Mouse (Mus musculus) cerebellum, postnatal 10 days (tissue): ENCODE measurements around the gene Cacng8.
"Not testable (repeated sequence)": the region's sequence is repeated elsewhere in the genome, so short reads cannot be mapped to it uniquely, and the experiment has no call there.

Source experiments
- DNase-seq, 2 experiments: peaks; one replicate each; pipeline ENCODE4 v3.0.0; 2021; ENCODE audit warnings: mixed read lengths in 2 of 2

The Cacng8 gene

DNA sequence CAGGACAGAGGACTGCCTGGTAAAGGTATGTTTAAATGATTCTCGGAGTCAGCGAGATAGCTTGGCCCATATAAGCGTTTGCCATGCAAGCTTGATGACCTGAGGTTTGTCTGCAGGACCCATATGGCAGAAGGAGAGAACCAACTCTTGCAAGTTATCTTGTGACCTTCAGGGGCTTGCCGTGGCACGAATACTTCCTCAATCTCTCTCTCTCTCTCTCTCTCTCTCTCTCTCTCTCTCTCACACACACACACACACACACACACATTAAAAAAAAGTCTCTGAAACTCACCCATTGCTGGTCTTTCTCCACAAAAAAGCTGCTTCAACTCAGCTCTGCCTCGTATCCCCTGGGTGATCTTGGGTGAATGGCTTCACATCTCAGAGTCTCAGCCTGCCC lies 1.6 kb upstream of the Cacng8 start:
- DNase-seq: no peak

DNA sequence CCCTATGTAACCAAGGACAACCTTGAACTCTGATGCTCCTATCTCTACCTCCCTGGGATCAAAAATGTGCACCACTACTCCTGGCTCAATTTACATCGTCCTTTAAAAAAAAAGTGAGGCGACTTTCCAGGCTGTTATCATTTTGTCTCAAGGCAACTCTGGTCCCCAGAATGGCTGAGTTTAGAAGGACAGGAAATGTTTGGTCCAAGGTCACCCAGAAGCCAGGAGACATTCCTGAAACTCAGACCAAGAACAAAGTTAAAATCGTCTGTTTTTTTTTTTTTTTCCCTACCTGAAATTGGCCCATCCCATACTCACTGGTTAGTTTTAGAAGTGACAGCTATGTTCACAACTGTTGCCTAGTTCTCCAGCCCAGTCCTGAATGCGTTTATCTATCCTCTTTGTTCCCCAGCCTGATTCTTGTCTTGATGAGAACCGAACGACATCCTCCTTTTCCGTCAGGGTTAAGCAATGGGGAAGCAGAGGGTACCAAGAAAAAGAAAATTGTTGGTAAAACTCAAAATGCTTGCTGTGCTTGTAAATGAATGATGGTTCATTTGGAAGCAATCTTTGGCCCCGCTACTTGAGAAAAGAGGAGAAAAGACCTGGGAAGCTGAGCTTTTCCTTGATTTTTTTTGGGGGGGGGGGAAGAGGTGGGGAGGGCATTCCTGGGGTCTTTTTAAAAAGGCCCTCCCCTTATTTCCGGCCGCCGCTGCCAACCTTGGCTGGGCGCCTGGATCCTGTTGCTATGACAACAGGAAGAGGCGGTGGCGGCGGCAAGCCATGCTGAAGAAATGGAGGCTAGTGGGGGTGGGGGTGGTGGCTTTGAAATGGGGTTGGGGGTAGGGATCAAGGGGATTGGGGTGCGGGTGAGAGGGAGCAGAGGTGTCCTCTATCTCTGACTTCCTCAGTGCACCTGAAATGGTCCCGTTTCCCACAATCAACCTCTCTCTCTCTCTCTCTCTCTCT lies 755 bp upstream of the Cacng8 start:
- DNase-seq: peak; percentile 95 to 96

DNA sequence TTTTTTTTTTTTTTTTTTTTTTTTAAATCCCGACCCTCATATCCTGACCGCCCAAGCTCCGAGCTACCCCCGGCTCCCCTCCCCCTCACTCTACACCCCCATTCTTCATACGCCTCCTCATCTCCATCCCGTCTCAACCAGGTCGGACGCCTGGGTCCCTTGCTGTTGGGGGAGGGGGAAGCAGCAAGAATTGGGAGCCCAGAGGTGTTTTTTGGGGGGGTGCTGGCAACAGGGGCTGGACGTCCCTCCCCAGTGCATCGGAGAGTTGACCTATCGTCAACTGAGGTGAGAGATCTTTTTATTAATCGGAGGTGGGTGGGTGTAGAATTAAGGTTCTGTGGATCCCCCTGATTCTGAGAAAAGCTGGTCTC lies 583 bp downstream of the Cacng8 start:
- peak; percentile 58 to 65 for DNase-seq

DNA sequence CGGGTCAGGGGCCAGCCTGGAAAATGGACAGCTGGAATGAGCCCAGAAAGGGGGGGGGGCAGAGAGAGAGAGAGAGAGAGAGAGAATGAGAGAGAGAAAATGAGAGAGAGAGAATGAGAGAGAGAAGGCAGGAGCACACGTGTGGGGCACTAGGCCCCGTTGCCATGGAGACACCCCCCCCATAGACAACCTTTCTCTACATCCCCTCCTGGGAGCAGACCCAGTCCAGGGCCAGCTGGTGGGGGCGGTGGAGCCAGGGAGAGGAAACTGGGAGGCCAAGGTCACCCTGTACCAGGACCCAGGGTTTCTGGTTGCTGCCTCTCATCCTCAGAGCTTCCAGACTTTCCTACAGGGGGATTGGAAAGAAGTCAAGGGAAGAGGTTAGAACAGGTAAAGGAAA lies 1.3 kb downstream of the Cacng8 start:
- peak; percentile 80 to 85 for DNase-seq

DNA sequence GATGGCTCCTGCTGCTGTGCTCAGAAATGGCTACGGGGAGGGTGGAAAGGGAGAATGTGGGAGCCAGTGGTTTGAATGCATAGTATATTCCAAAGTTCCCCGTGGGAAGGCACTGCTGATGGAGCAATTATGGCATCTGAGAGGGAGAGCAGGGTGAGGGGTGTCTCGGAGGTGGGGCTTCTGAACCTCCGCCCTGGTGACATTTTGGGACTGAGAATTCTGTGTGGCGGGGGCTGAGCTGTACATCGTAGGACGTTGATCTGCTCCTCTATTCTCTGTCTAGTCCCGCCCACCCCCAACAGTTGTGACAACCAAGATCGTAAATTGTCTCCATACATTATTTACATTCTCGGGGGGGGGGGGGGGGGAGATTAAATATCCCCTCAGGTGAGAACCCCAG lies 6.9 kb downstream of the Cacng8 start:
- no peak for DNase-seq

DNA sequence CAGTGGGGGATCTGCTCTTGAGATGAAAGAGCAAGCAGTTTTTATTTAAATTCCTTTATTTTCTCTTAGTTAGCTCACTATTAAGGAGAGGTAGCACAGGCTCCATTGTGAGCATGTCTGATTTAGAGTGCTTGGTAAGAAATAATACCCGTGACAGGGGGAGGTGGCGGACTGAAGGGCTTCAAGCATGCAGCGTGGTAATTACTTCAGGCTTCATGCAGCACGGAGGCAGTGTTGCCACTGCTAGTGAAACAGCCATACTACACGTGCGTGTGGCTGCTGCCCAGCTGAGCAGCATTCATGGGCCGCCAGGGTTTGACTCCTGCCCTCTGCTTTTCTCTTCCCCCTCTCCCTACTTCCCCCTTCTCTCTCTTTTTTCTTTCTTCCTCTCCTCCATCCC lies 7.3 kb downstream of the Cacng8 start:
- DNase-seq: no peak

DNA sequence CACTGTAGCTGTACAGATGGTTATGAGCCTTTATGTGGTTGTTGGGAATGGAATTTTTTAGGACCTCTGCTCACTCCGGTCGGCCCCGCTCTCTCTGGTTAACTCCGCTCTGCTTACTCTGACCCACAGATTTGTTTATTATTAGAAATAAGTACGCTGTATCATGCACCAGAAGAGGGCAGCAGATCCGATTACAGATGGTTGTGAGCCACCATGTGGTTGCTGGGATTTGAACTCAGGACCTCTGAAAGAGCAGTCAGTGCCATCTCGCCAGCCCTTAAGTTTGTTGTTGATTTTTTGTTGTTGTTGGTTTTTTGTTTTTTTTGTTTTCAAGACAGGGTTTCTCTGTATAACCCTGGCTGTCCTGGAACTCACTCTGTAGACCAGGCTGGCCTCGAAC lies 7.9 kb downstream of the Cacng8 start:
- DNase-seq: not testable (repeated sequence)

DNA sequence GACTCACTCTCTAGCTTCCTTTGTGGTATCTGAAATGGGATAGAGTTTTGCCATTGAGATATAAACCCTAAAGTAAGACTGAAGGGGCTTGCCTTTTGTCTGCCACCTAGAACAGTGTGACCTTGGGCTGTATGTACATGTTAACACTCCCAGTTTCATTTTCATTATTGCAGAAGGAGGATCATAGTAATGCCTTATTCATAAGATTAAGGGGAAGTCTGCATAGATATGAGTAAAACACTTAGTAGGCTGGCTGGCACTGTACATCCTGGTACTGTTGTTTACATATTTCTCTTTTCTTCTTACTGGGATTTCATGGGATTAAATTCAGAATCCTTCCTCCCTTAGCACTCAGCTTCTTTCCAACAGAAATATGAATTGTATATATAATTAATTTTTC lies 9.5 kb downstream of the Cacng8 start:
- no peak for DNase-seq

DNA sequence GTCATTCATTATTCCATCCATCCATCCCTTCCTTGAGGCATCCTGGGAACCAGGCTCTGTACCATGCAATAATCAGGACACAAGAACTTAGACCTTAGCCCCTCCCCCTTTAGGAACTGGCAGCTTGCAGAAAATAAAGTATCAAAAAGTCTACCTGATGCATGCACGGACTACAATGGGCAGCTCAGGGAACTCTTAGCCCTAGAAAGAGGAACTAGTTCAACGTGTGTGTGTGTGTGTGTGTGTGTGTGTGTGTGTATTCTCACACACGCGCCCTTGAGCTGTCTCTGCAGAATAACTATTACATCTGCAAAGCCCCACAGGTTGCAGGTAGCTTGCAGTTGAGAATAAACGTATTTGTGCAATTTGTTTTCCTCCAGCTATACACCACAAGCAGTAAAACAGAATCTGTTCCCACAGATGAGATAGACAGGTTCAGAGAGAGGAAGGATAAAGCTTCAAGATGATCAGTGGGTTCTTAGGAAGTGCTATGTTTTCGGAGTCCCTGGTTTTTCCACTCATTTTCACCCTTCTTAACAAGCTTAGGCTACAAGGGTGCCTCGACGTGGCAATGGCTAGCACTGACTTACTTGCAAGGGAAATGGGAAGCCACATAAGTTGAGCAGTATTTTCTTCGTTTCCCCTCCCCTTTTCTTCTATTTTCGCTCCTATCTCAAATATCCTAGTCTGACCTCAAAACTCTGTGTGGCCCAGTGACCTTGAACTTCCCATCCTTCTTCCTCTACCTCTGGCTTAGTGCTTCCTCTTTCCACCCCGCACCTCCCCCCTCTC lies 19.4 kb downstream of the Cacng8 start:
- DNase-seq: no peak

DNA sequence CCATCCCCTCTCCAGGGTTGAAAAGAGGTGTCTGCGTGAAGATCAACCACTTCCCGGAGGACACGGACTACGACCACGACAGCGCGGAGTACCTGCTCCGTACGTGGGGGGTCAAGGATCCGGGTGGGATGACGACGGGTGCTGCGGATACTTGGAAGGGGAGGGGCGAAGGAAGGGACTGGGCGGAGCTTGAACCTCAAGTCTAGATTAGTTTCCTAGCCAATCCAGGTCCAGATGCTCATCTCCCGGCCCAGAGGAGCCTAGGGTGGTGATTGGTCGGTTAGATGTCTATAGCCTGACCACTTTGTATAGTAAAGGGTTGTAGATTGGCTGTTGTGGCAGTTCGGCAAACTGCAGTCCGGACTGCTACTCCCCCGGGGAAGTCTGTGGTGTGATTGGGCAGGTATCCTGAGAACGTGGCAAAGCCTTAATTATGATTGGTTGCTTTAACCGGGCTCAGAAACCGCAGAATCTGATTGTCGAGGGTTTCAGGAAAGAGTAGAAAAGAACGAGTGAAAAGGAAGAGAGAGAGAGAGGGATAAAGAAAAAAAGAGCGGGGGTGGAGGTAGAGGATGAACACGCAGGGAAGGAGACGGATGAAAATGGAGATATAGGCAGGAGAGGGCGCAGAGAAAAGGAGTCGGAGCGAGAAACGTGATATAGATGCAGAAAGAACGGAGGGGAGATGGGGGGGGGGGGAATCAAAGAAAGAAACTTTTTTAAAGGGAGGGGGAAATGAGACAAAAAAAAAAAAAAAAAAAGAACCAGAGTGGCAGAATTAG lies 20.9 kb downstream of the Cacng8 start:
- DNase-seq: peak; percentile 77 to 79

DNA sequence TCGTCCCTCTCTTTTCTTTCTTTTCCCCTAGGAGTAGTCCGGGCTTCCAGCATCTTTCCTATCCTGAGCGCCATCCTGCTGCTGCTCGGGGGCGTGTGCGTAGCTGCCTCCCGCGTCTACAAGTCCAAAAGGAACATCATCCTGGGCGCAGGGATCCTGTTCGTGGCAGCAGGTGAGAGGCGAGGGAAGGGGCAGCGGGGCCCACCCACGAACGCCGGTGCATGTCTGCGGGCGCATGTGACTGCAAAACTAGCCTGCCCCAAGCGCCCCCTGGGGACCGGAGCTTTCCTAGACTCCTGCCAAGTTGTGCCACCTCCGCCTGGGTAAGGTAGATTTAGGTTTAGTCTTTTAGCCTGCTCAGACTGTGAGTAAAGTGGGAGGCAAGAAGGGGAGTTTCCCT lies 21.6 kb downstream of the Cacng8 start:
- peak; percentile 62 to 68 for DNase-seq

DNA sequence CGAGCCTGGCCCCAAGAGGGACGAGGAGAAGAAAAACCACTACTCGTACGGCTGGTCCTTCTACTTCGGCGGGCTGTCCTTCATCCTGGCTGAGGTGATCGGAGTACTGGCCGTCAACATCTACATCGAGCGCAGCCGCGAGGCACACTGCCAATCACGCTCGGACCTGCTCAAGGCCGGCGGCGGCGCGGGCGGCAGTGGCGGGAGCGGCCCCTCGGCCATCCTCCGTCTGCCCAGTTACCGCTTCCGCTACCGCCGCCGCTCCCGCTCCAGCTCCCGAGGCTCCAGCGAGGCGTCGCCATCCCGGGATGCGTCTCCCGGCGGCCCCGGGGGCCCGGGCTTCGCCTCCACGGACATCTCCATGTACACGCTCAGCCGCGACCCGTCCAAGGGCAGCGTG lies 24.4 kb downstream of the Cacng8 start:
- DNase-seq: peak; percentile 82 to 85

DNA sequence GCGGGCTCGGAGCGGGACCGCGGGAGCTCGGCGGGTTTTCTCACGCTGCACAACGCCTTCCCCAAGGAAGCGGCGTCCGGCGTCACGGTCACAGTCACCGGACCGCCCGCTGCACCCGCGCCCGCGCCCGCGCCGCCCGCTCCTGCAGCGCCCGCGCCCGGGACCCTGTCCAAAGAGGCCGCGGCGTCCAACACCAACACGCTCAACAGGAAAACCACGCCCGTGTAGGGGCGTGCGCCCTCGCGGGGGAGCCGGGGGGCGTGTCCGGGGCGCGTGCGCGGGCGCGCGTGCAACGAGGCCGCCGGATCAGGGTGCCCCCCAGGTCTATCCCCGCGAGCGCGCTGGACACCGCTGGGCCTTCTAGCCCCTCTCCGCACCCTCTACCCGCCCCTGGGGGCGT lies 24.9 kb downstream of the Cacng8 start:
- DNase-seq: peak; percentile 63 to 69

DNA sequence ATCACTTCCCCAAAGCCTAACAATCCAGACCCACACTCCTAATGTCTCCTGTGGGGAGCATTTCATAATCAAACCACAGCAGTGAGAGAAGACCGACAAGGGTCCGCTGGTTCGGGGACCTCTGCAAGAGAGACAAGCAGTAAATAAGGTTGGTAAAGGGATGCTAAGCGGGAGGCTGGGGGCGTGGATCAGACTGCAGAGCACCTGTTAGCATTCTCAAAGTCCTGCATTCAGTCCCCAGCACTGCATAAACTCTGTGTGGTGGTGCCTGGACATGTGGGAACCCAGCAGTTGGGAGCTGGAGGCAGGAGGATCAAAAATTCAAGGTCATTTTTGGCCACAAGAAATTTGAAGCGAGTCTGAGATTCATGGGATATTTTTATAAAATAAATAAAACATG lies 29.5 kb downstream of the Cacng8 start:
- no peak for DNase-seq

DNA sequence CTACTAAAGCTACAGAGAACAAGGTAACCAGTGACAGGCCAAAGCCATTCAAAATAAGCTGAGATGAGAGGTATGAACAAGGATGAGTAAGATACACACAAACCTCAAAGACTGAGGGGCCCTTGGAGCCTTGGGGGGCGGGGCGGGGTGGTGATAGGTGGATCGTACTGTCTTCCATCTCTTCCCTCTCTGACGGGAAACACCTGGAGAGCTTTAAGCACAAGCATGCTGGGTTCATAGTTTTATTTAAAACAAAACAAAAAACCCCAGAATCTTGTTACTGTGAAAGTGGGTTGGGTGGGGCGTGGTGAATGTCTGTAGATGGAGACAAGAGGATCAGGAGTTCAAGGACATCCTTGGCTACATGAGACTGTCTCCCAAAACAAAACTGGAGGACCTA lies 30.0 kb downstream of the Cacng8 start:
- no peak for DNase-seq

DNA sequence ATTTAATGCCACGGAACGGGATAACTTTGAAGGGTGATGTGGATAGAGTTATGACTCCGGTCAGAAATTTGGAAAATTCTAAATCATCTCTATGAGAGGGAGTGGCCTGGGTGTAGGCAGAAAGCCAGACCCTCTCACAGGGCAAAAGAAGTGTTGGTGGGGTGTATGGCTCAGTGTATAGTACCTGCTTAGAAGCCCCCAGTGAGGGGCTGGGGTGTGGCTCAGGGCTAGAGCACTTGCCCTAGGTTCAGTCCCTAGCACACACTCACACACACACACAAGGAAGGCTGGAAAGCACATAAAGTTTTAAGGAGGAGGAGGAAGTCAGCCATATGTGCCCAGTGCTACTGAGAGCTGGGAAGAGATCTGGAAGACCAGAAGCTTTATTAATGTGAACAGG lies 30.8 kb downstream of the Cacng8 start:
- no peak for DNase-seq

DNA sequence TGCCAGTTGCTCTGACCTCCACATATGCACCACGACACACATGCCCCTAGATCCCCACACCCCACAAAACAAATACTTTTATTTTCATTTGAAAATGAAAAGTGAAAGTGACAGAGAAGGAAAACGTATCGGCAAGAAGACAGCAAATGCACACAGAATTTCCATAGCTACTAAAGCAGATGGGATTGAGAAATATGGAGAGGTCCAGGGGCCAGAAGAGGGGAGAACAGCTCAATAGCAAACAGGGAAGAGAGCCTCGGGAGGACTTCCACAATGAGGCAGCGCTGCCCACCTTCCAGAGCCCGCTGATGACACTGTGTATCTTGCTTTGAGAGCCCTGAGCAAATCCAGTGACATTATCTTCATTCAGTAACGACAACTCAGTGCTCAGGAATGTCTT lies 31.6 kb downstream of the Cacng8 start:
- DNase-seq: no peak

DNA sequence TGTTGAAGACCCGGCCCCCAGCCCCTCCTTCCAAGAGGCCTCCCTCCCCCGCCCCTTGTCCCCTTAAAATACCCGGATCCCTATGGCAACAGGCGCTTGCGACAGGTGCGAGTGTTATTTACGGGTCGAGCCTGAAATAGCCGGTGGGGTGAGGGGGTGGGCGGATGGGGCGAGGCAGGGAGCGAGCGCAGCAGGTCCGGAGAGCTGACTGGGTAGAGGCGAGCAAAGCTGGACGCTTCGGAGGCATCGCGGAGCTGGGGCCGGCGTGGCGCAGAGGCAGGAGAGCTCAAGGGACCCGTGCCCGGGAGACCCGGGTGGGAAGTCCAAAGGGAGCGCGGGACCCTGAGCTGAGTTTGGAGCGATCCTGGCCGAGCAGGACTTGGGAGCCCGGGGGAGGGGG lies 32.9 kb downstream of the Cacng8 start:
- DNase-seq: peak; percentile 23 to 30

DNA sequence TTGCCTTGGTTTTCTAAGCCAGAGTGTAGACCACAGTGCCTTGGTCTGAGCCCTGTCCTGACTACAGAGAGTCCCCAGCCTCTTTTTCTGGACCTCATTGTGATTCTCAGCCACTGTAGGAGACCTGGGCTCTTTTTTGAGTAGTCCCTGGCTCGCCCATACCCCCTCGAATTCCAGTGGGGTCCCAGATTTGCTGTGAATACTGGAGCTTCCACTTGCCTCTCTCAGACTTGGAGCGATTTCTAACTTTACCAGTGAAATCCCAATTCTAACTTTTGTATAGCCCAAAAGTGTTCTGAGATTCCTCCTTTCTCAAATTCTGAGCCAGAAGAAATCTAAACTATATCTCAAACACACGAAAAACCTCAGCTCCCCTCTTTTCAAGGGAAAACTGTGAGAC lies 33.4 kb downstream of the Cacng8 start, which contains the start of gene Cacng6:
Gene Cacng6 (plus strand): TSS at position 301 of the 400 bp plus-strand sequence.
- DNase-seq: no peak

DNA sequence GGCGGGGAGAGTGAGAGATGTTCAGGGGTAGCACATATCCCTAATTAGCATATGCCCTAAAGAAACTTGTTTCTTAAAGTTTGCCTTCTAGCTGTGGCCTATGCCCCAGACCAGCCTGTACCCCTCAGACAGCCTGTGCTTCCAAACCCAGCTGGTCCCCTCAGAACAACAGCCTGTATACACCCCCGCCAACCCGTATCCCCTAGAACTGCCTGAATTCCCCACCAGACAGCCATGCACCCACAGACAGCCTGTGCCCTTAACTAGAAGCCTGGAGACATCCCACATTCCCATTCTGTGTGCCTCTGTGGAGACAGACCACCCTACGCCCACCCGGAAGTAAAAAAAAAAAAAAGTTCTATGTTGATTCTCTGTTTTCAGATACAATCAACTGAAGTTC lies 34.7 kb downstream of the Cacng8 start:
- no peak for DNase-seq

DNA sequence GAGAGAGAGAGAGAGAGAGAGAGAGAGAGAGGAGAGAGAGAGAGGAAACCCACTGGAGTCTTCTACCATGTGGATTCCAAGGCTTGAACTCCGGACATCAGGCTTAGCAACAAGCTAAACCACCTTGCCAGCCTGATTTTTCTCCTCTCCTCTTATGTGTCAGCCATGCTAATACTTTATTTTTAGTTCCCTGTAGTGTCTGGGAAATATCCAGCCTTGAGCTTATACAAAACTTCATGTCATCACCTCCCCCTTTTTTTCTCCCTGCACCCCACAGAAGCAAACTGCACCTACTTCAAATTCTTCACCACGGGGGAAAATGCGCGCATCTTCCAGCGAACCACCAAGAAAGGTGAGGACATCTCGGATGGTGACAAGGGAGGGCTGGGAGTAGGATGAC lies 39.7 kb downstream of the Cacng8 start:
- no peak for DNase-seq

DNA sequence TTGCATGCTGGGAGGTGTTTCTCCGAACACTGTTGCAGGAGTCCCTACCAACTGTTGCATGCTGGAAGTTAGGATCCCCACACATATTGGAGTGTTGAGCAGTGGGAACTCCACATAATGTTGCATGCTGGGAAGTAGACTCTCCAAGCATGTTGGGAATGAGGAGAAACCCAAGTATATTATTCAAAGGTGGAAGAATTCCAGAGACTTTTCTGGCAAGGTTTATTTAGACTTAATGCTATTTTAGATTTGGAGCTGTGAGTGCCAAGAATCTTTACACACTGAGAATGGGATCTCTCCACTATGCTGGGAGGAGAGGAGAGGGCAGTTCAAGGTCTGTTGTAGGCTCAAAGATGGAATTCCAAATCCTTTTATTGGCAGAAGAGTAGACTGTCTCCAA lies 41.6 kb downstream of the Cacng8 start:
- DNase-seq: no peak

DNA sequence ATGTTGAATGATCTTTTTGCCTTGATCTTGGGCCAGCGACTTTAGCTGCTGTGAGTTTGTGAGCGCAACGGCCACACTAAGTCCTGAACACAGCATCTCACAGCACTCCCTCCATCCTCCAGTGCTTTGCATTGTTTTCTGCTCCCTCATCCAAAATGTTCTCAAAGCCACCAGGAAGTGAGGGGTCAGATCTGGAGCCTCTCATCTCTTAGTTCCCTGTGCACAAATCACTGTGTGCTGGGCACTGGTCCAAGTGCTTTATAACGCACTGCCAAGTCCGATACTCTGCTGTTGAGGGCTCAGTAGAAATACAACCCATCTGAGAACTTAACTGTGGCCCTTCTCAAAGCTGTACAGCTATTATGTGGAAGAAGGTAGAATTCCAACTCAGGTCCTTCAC lies 47.5 kb downstream of the Cacng8 start:
- DNase-seq: peak; percentile 25 to 45
